Mouse (Mus musculus) forebrain, embryonic 12.5 days (tissue): Measurements from ENCODE around the gene Lyve1. TPM values are rescaled to one million over a fixed set of nuclear protein-coding genes. Genes with fewer than 3 reads are reported as not detected.

Source experiments
- microRNA-seq: library from miRNA; unstranded; fragments of <30 nt; microRNA quantifications from one replicate; pipeline ENCODE4, GENCODE M21; 2017
- polyA plus RNA-seq: library from polyadenylated mRNA; unstranded; fragments of >200 nt; fragmentation: Nextera tagmentation; extraction: Ambion mirVana; gene quantifications from 2 replicates; pipeline ENCODE4 v1.2.1, GENCODE M21; 2016

The Lyve1 gene
- polyA plus RNA-seq, 1 experiment from 2014 or later, result 3.0 TPM

Small RNA genes within 50 kb of the gene (microRNA-seq; reads per million reads assigned to microRNA genes)
- not detected for gene Gm47282

Other genes with a start within 250 kb of the Lyve1 start
- gene Sbf2, start 248.3 kb downstream of the Lyve1 start, polyA plus RNA-seq, result 62.2 and 63.3 TPM in 2 replicates
- 3.0 and 3.1 TPM in 2 replicates for gene Adm, start 235.6 kb downstream of the Lyve1 start, polyA plus RNA-seq
- 0.94 and 1.2 TPM in 2 replicates for gene Ampd3, start 95.0 kb downstream of the Lyve1 start, polyA plus RNA-seq
- gene Rnf141, start 18.8 kb downstream of the Lyve1 start, polyA plus RNA-seq, result 25.8 and 29.1 TPM in 2 replicates
- gene Mrvi1, start 119.2 kb upstream of the Lyve1 start, polyA plus RNA-seq, result 0.94 and 0.96 TPM in 2 replicates
- gene Ctr9, start 165.7 kb upstream of the Lyve1 start, polyA plus RNA-seq, result 93.1 and 95.2 TPM in 2 replicates
- gene Eif4g2, start 219.8 kb upstream of the Lyve1 start, polyA plus RNA-seq, result 1,554 and 1,700 TPM in 2 replicates